Mouse (Mus musculus) midbrain, embryonic 16.5 days (tissue): Measurements from ENCODE around the gene Capg. TPM values are rescaled to one million over a fixed set of nuclear protein-coding genes. Genes with fewer than 3 reads are reported as not detected.

Experiments used
- ATAC-seq: fragments of 200-750 bp; cut with Nextera tagmentation; 2 replicates; pipeline ENCODE4 v1.8.0; 2017; ENCODE audit warnings: moderate TSS enrichment
- H3K27ac ChIP-seq: fragments of 300-500 bp; sonication (generic); 2 replicates; pipeline ENCODE4 v1.5.1; 2014; ENCODE audit warnings: mild to moderate bottlenecking, low read length, mixed read lengths
- H3K27me3 ChIP-seq: fragments of 300-500 bp; sonication (generic); 2 replicates; pipeline ENCODE4 v1.6.1; 2014; ENCODE audit warnings: low read depth, low read length, mixed read lengths; ENCODE audit not compliant: control insufficient read depth, insufficient read depth
- H3K36me3 ChIP-seq: fragments of 300-500 bp; sonication (generic); 2 replicates; pipeline ENCODE4 v1.6.1; 2014; ENCODE audit warnings: mild to moderate bottlenecking, low read length, moderate library complexity, mixed read lengths; ENCODE audit not compliant: control insufficient read depth, insufficient read depth
- H3K4me1 ChIP-seq: fragments of 300-500 bp; sonication (generic); 2 replicates; pipeline ENCODE4 v1.6.1; 2014; ENCODE audit warnings: mild to moderate bottlenecking, low read length, mixed read lengths; ENCODE audit not compliant: control insufficient read depth, insufficient read depth
- H3K4me2 ChIP-seq: fragments of 300-500 bp; sonication (generic); 2 replicates; pipeline ENCODE4 v1.6.1; 2014; ENCODE audit warnings: mild to moderate bottlenecking, low read length, mixed read lengths
- H3K4me3 ChIP-seq: fragments of 300-500 bp; sonication (generic); 2 replicates; pipeline ENCODE4 v1.5.1; 2014; ENCODE audit warnings: low read depth, mild to moderate bottlenecking, low read length, moderate library complexity, mixed read lengths
- H3K9ac ChIP-seq: fragments of 300-500 bp; sonication (generic); 2 replicates; pipeline ENCODE4 v1.6.1; 2014; ENCODE audit warnings: low read depth, low read length, mixed read lengths
- H3K9me3 ChIP-seq: fragments of 300-500 bp; sonication (generic); replicated peaks from 2 replicates; pipeline ENCODE4 v1.6.1; 2014; ENCODE audit warnings: mild to moderate bottlenecking, low read length, mixed read lengths; ENCODE audit not compliant: control insufficient read depth, poor library complexity, severe bottlenecking
- WGBS: fragments of 180-500 bp; shearing (Covaris S2); extraction: QIAGEN DNeasy Blood & Tissue Kit; methylation state at CpG from one replicate; pipeline ENCODE4 v1.1.7; 2014; 5-methylcytosine and 5-hydroxymethylcytosine counted together
- polyA plus RNA-seq: library from polyadenylated mRNA; unstranded; fragments of >200 nt; fragmentation: Nextera tagmentation; extraction: Ambion mirVana; gene quantifications from 2 replicates; pipeline ENCODE4 v1.2.1, GENCODE M21; 2015

The Capg gene
- polyA plus RNA-seq, 1 experiment from 2014 or later, result 6.8 TPM

DNA sequence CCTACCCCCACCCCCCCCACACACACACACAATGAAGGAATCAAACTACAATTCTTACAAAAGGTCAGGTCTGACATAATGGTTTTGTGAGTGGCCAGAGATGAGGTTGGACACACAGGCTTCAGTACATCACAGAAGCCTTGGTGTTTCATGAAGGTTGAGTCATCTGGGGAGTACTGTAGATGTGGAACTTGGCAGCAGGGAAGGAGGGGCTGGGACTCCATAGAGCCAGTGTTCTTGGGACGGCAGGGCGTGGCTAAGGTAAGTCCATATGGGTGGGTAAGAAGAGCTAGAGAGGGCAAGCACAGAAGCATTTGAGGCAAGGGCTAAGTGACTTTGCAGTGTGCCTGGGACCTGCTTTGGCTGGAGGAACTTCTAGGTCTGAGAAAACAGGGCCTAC is 59.9 kb downstream of the Capg start:
- H3K9me3 ChIP-seq, result no peaks in the 10 kb centered on the region
- no peak overlapping the region for H3K9ac ChIP-seq
- H3K4me2 ChIP-seq, result no peak overlapping the region
- H3K4me1 ChIP-seq, result no peaks in the 10 kb centered on the region
- 90% methylated on average over 2 of the region's 2 CpGs for WGBS
- H3K27me3 ChIP-seq, result no peaks in the 10 kb centered on the region
- ATAC-seq, result no peak
- no peak overlapping the region for H3K27ac ChIP-seq
- H3K4me3 ChIP-seq, result no peak overlapping the region
- peaks cover 12% of the 10 kb centered on the region for H3K36me3 ChIP-seq

DNA sequence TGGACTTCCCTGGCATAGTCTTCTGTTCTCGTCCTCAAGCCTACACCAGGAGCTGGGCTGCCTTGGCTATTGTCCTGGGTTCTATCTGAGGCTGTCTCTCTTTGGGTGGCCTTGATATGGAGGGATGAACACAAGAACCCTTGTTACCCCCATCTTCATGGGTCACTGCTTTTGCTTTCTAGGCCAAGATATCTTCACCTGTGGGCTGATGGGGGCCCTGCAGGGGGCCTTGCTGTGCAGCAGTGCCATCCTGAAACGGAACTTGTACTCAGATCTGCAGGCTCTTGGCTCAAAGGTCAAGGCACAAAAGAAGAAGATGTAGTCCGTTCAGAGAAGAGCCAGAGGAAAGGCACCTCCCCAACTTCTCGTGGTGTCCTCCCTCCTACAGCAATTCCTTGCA is 62.9 kb downstream of the Capg start:
- no peak overlapping the region for H3K27ac ChIP-seq
- WGBS, result 74% methylated on average over 4 of the region's 4 CpGs
- H3K27me3 ChIP-seq, result no peaks in the 10 kb centered on the region
- H3K4me3 ChIP-seq, result no peak overlapping the region
- no peak overlapping the region for H3K4me2 ChIP-seq
- no peak for ATAC-seq
- no peaks in the 10 kb centered on the region for H3K9me3 ChIP-seq
- H3K9ac ChIP-seq, result no peak overlapping the region
- no peaks in the 10 kb centered on the region for H3K4me1 ChIP-seq
- H3K36me3 ChIP-seq, result peaks cover 21% of the 10 kb centered on the region

DNA sequence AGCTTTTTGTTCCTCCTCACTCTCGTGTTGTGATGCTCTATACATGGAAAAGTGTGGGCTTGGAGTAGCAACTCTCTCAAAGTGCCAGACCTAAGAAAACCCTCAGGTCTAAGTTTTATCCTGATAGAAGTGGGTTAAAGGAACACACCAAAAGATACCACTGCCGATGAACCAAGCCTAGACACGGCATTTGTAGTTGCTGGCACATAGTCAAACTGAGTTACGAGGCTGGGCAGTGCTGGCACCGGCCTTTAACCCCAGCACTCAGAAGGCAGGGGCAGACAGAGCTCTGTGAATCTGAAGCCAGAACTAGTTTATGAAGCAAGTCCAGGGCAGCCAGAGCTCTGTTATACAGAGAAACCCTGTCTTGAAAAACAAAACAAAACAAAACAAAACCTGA is 63.5 kb downstream of the Capg start:
- H3K36me3 ChIP-seq, result peaks cover 21% of the 10 kb centered on the region
- no peaks in the 10 kb centered on the region for H3K9me3 ChIP-seq
- H3K4me1 ChIP-seq, result no peaks in the 10 kb centered on the region
- H3K4me2 ChIP-seq, result no peak overlapping the region
- H3K27ac ChIP-seq, result no peak overlapping the region
- no peak overlapping the region for H3K4me3 ChIP-seq
- no peak overlapping the region for H3K9ac ChIP-seq
- H3K27me3 ChIP-seq, result no peaks in the 10 kb centered on the region
- 93% methylated on average over 5 of the region's 5 CpGs for WGBS
- ATAC-seq, result no peak

DNA sequence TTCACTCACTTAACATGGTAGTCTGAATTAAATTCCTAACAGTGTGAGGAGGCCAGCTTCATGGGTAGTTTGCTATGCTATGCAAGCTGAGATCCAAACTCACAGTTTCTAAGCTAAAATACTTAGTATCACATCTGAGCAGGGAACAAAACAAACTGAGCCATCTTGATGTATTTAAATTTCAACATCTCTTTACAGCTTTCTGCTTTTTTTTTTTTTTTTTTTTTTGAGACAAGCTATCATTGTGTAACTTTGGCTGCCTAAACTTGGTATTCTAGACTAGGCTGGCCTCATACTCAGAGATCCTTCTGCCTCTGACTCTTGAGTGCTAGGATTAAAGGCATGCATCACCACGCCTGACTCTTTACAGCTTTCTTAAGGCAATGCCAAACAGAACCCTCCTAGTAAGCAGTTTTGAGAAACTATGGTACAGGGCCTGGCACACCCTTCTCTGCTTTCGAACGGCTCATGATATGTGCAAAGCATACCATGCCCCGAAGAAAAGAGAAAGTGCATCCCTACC is 64.5 kb downstream of the Capg start:
- Histone ChIP-seq H3K9ac (no peak overlapping the region), H3K4me3 (no peak overlapping the region), H3K4me2 (no peak overlapping the region), H3K36me3 (peaks cover 24% of the 10 kb centered on the region), H3K27me3 (no peaks in the 10 kb centered on the region), H3K4me1 (peaks cover under 1% of the 10 kb centered on the region; the same call in 1 of the 2 replicates), H3K9me3 (no peaks in the 10 kb centered on the region), H3K27ac (no peak overlapping the region)
- ATAC-seq, result no peak
- 93% methylated on average over 4 of the region's 4 CpGs for WGBS

DNA sequence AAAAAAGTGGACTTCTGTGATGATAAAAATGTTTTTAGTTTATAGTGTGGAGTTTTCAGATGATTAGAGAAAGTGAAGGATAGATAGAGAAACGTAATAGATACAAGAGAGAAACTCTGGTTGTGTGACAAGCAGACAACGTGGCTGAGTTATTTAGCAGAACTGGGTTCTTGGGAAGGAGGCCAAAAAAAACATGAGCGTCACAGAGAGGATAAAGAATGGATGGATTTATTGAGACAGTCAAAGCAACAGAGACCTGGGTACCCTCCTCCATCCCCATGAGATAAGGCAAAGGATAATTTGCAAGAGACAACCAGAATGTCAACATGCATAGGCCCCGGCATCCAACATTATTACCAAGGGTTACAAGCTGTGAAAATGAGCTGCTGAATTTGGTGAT is 66.1 kb downstream of the Capg start:
- Histone ChIP-seq H3K27ac (no peak overlapping the region), H3K27me3 (no peaks in the 10 kb centered on the region), H3K4me1 (peaks cover 16% of the 10 kb centered on the region), H3K9me3 (no peaks in the 10 kb centered on the region), H3K9ac (no peak overlapping the region), H3K4me3 (no peak overlapping the region), H3K36me3 (peaks cover 22% of the 10 kb centered on the region), H3K4me2 (no peak overlapping the region)
- WGBS, result 84% methylated on average over 4 of the region's 4 CpGs
- ATAC-seq, result no peak

Other genes starting within 250 kb of the Capg start
- gene Sftpb, start 239.8 kb upstream of the Capg start, polyA plus RNA-seq, result 0.19 and 0.26 TPM in 2 replicates
- gene Usp39, start 199.2 kb upstream of the Capg start, polyA plus RNA-seq, result 39.0 and 40.0 TPM in 2 replicates
- gene 0610030E20Rik, start 197.1 kb upstream of the Capg start, polyA plus RNA-seq, result 16.5 TPM in 2 replicates
- 15.7 and 17.7 TPM in 2 replicates for gene Tmem150a, start 188.9 kb upstream of the Capg start, polyA plus RNA-seq
- gene Rnf181, start 177.4 kb upstream of the Capg start, polyA plus RNA-seq, result 124 and 126 TPM in 2 replicates
- gene Vamp5, start 163.9 kb upstream of the Capg start, polyA plus RNA-seq, result 12.0 and 16.4 TPM in 2 replicates
- 15.3 and 16.0 TPM in 2 replicates for gene Vamp8, start 153.7 kb upstream of the Capg start, polyA plus RNA-seq
- 14.3 and 15.2 TPM in 2 replicates for gene Ggcx, start 130.1 kb upstream of the Capg start, polyA plus RNA-seq
- gene Mat2a, start 104.8 kb upstream of the Capg start, polyA plus RNA-seq, result 348 and 379 TPM in 2 replicates
- 0.65 and 0.84 TPM in 2 replicates for gene Sh2d6, start 22.7 kb upstream of the Capg start, polyA plus RNA-seq
- 17.3 and 17.8 TPM in 2 replicates for gene Elmod3, start 54.0 kb downstream of the Capg start, polyA plus RNA-seq
- 5.9 and 6.3 TPM in 2 replicates for gene Retsat, start 54.1 kb downstream of the Capg start, polyA plus RNA-seq
- 40.7 and 45.0 TPM in 2 replicates for gene Tgoln1, start 72.6 kb downstream of the Capg start, polyA plus RNA-seq
- gene Tcf7l1, start 244.9 kb downstream of the Capg start, polyA plus RNA-seq, result 4.1 and 4.6 TPM in 2 replicates